Mouse (Mus musculus) embryonic facial prominence, embryonic 12.5 days (tissue): ENCODE measurements around the gene Sergef. TPM values are rescaled to one million over a fixed set of nuclear protein-coding genes. Genes with fewer than 3 reads are reported as not detected.
"Not testable (repeated sequence)": the region's sequence is repeated elsewhere in the genome, so short reads cannot be mapped to it uniquely, and the experiment has no call there.

Experiments
- ATAC-seq: fragments of 200-750 bp; cut with Nextera tagmentation; 2 replicates; pipeline ENCODE4 v1.8.0; 2017; ENCODE audit not compliant: insufficient number of reproducible peaks, insufficient read depth, low FRiP score, low TSS enrichment
- H3K27ac ChIP-seq: fragments of 300-500 bp; sonication (generic); 2 replicates; pipeline ENCODE4 v1.5.1; 2016; ENCODE audit warnings: mild to moderate bottlenecking
- H3K27me3 ChIP-seq: fragments of 300-500 bp; sonication (generic); 2 replicates; pipeline ENCODE4 v1.6.1; 2016; ENCODE audit warnings: mild to moderate bottlenecking, moderate library complexity
- H3K36me3 ChIP-seq: fragments of 300-500 bp; sonication (generic); 2 replicates; pipeline ENCODE4 v1.6.1; 2016; ENCODE audit warnings: mild to moderate bottlenecking
- H3K4me1 ChIP-seq: fragments of 300-500 bp; sonication (generic); 2 replicates; pipeline ENCODE4 v1.6.1; 2016
- H3K4me2 ChIP-seq: fragments of 300-500 bp; sonication (generic); replicated peaks from 2 replicates; pipeline ENCODE4 v1.6.1; 2016; ENCODE audit warnings: mild to moderate bottlenecking, moderate library complexity
- H3K4me3 ChIP-seq: fragments of 300-500 bp; sonication (generic); 2 replicates; pipeline ENCODE4 v1.5.1; 2016; ENCODE audit warnings: mild to moderate bottlenecking
- H3K9ac ChIP-seq: fragments of 300-500 bp; sonication (generic); 2 replicates; pipeline ENCODE4 v1.6.1; 2016; ENCODE audit warnings: mild to moderate bottlenecking, moderate library complexity
- H3K9me3 ChIP-seq: fragments of 300-500 bp; sonication (generic); 2 replicates; pipeline ENCODE4 v1.6.1; 2016; ENCODE audit warnings: mild to moderate bottlenecking, moderate library complexity
- WGBS: fragments of 180-500 bp; shearing (Covaris S2); methylation state at CpG from one replicate; pipeline ENCODE4 v1.1.7; 2016; 5-methylcytosine and 5-hydroxymethylcytosine counted together
- polyA plus RNA-seq: library from polyadenylated mRNA; unstranded; fragments of >200 nt; fragmentation: Nextera tagmentation; extraction: Ambion mirVana; gene quantifications from 2 replicates; pipeline ENCODE4 v1.2.1, GENCODE M21; 2016

Sergef gene
- polyA plus RNA-seq, 1 experiment from 2014 or later: 14.1 TPM

DNA sequence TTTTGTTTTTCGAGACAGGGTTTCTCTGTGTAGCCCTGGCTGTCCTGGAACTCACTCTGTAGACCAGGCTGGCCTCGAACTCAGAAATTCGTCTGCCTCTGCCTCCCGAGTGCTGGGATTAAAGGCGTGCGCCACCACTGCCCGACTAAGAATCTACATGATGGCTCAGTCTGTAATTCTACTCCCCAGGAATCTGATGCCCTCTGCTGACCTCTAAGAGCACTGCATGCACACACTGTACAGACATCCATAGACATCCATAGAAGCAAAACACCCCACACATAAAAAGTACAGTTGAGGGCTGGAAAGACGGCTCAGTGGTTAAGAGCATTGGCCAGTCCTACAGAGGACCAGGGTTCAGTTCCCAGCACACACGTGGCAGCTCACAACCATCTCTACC, 70.1 kb downstream of the Sergef start:
- not testable (repeated sequence) for H3K4me3 ChIP-seq, ATAC-seq, H3K27ac ChIP-seq, H3K4me1 ChIP-seq, H3K9me3 ChIP-seq, H3K27me3 ChIP-seq, H3K9ac ChIP-seq, H3K4me2 ChIP-seq, H3K36me3 ChIP-seq
- WGBS: 71% methylated on average over 9 of the region's 9 CpGs

DNA sequence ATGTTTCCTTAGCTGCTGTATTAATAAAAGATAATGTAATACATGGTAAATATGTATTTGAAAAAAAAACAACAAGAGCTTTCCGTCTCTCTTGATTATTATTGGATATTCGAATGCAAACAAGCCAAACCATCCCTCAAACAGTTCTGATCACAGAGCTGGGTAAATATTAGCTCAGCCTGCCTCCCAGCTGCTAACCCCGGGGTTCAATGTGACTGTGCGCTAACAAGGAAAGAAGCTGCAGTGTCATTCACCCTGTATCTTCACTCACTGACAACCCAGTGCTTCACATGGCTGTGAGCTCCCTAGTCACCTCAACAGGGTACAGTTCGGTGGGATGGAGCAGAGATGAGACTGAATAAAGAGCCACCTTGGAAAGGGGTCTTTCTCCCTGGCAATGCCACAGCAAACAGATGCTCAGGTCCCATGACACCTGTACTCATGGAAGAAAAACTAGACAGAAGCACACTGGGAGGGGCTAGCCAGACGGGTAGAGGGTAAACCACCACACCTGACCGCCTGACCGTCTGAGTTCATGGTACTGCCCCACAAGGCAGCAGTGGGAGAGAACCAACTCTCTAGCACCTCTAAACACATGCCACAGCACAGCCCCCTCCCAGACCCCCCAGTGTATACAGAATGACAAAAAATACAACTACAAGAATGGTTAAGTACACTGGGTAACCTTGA, 73.1 kb downstream of the Sergef start:
- Histone ChIP-seq H3K4me2 (no peak overlapping the region), H3K4me1 (no peaks in the 10 kb centered on the region), H3K4me3 (no peak overlapping the region), H3K27me3 (no peaks in the 10 kb centered on the region), H3K36me3 (no peaks in the 10 kb centered on the region), H3K9ac (no peak overlapping the region), H3K9me3 (no peaks in the 10 kb centered on the region), H3K27ac (no peak overlapping the region)
- WGBS: 92% methylated on average over 8 of the region's 8 CpGs
- ATAC-seq: no peak

DNA sequence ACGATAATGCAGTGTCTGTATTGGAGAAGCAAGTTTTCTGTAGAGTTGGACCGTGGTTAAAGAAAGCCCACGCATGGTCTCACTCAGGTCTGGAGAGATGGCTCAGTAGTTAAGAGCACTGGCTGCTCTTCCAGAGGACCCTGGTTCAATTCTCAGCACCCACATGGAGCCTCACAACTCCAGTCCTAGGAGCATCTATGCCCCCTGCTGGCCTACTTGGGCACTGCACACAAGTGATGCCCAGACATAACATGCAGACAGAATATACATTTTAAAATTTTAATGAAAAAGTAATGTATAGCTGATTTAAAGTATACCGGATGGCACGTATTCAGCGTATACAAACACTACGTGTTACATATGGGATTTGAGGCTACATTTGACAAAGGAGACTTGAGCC, 74.2 kb downstream of the Sergef start:
- Histone ChIP-seq H3K9me3 (no peaks in the 10 kb centered on the region), H3K27ac (no peak overlapping the region), H3K4me3 (no peak overlapping the region), H3K36me3 (no peaks in the 10 kb centered on the region), H3K4me2 (no peak overlapping the region), H3K4me1 (no peaks in the 10 kb centered on the region; the same call in 1 of the 2 replicates), H3K9ac (no peak overlapping the region), H3K27me3 (no peaks in the 10 kb centered on the region)
- 98% methylated on average over 7 of the region's 7 CpGs for WGBS
- ATAC-seq: no peak

DNA sequence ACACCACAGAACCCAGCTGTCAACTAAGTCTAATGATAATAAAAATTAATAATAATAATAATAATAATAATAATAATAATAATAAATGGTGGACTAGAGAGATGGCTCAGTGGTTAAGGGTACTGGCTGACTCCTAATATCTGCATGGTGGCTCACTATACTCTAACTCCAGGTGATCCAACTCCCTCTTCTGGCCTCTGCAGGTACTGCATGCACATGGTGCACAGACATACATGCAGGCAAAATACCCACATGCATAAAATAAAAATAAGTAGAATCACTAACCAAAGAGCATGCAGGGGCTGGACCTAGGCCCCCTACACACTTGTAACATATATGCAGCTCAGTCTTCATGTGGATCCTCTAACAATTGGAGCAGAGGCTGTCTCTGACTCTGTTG, 75.8 kb downstream of the Sergef start:
- H3K4me1 ChIP-seq: no peaks in the 10 kb centered on the region; the same call in 1 of the 2 replicates
- no peaks in the 10 kb centered on the region for H3K27me3 ChIP-seq
- no peaks in the 10 kb centered on the region for H3K36me3 ChIP-seq
- no peak overlapping the region for H3K4me3 ChIP-seq
- H3K9ac ChIP-seq: no peak overlapping the region
- no peak overlapping the region for H3K27ac ChIP-seq
- no peaks in the 10 kb centered on the region for H3K9me3 ChIP-seq
- H3K4me2 ChIP-seq: no peak overlapping the region
- ATAC-seq: no peak

DNA sequence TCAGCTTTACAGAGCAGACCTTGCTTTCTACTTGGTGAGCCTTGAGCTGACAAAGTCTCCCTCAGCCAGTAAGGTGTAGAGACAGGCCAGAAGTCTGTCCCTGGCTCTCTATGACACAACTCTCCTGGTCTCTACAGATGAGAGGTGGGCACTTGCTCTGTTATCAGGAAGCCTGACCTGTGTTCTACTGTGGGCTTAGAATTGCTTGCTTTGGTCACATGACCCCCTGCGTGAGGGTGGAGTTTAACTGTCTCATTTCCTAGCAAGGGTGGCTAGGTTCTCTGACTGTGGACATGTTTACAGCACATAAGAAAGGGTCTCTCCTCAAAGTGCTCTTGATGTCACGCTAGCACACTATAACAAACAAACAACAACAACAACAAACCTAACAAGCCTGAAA, 79.5 kb downstream of the Sergef start:
- ATAC-seq: no peak
- WGBS: 89% methylated on average over 2 of the region's 2 CpGs

DNA sequence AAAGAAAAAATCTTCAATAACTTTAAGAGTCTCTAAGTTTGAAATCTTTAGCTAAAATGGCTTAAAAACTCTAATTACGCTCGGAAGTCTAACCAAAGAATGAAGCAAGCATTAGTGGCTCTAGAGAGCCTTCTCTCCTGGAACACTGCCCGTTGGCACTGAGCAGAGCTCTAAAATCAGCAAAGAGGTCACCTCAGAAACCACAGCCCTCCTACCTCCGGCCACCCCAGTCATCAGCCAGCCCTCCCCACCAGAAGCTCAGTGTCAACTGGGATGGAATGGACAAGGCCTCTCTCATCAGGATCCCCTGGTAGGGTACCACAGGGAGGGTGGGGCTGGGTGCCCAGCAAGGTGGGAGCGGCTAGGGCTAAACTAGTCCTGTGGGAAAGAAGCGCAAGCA, 80.0 kb downstream of the Sergef start:
- Histone ChIP-seq H3K9me3 (no peaks in the 10 kb centered on the region), H3K27me3 (no peaks in the 10 kb centered on the region), H3K9ac (no peak overlapping the region), H3K4me2 (no peak overlapping the region), H3K4me3 (no peak overlapping the region), H3K36me3 (no peaks in the 10 kb centered on the region), H3K4me1 (no peaks in the 10 kb centered on the region; the same call in 1 of the 2 replicates), H3K27ac (no peak overlapping the region)
- ATAC-seq: no peak
- WGBS: 90% methylated on average over 6 of the region's 6 CpGs

More for the DNA sequence above, 79.5 kb downstream of the Sergef start:
- Histone ChIP-seq H3K9me3 (no peaks in the 10 kb centered on the region), H3K36me3 (no peaks in the 10 kb centered on the region), H3K4me2 (no peak overlapping the region), H3K4me1 (no peaks in the 10 kb centered on the region; the same call in 1 of the 2 replicates), H3K27ac (no peak overlapping the region), H3K27me3 (no peaks in the 10 kb centered on the region), H3K4me3 (no peak overlapping the region), H3K9ac (no peak overlapping the region)

DNA sequence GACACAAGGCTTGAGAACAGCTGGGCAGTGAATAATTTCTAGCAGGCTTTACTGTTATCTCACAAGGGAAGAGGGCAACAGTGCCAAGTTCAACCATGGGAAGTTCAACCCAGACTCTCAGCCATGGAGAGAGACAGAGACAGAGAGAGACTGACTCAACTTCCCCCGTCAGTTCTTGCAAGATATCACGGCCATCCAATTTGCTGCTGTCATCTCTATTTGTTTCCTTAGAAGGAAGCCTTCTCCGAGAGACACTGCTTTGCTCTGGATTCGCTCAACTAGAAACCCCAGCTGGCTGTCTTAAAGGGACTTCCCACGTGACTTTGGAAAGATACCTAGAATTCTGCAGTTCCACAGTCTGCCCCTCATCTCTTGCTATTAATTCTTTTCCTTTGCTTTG, 80.6 kb downstream of the Sergef start:
- no peak for ATAC-seq
- 88% methylated on average over 5 of the region's 5 CpGs for WGBS
- Histone ChIP-seq H3K4me3 (no peak overlapping the region), H3K9me3 (no peaks in the 10 kb centered on the region), H3K27ac (no peak overlapping the region), H3K4me2 (no peak overlapping the region), H3K4me1 (no peaks in the 10 kb centered on the region; the same call in 1 of the 2 replicates), H3K27me3 (no peaks in the 10 kb centered on the region), H3K36me3 (no peaks in the 10 kb centered on the region), H3K9ac (no peak overlapping the region)

DNA sequence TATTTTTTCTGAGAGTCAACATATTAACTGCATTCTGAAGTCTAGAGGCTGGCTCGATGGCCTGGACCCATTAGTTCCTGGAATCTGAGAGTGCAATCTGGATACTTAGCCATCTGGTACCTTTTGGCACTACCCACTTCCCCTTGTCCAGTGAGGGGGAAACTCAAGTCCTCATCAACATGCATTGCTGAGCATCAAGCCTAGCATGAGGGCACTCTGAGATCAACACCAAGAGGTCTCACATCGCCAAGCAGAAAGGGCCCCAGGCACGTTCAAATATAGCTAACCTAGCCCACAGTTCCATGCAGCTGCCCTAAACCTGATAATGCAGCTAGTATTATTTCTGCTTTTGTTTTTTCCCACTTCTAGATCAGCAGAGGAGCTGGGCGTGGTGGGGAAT, 81.6 kb downstream of the Sergef start:
- H3K4me3 ChIP-seq: no peak overlapping the region
- H3K9me3 ChIP-seq: no peaks in the 10 kb centered on the region
- no peaks in the 10 kb centered on the region for H3K36me3 ChIP-seq
- no peaks in the 10 kb centered on the region for H3K27me3 ChIP-seq
- no peak for ATAC-seq
- H3K27ac ChIP-seq: no peak overlapping the region
- 98% methylated on average over 4 of the region's 4 CpGs for WGBS
- H3K4me1 ChIP-seq: no peaks in the 10 kb centered on the region; the same call in 1 of the 2 replicates
- H3K4me2 ChIP-seq: no peak overlapping the region
- no peak overlapping the region for H3K9ac ChIP-seq

DNA sequence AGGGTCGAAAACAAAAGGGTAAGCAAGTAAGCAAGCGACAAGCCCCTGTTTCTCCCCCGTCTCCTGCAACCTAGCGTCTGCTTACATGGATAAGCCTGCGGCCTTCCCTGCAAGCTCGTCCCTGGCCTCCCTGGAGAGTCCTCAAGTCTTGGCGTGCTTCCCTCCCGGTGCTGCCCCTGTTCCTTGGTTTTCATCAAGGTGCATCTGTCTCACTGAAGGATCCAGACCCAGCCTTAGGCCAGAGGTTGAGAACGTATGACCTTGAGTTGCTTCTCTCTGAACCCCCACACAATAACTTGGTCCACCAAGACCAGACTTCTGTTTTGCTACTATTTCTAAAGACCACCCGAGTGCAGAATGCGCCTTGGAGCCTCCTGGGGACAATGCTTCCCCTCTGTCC, 82.2 kb downstream of the Sergef start:
- Histone ChIP-seq H3K27ac (no peak overlapping the region), H3K4me1 (peaks cover 2% of the 10 kb centered on the region; the same call in 1 of the 2 replicates), H3K9ac (no peak overlapping the region), H3K27me3 (no peaks in the 10 kb centered on the region), H3K4me3 (no peak overlapping the region), H3K9me3 (no peaks in the 10 kb centered on the region), H3K36me3 (no peaks in the 10 kb centered on the region), H3K4me2 (no peak overlapping the region)
- 84% methylated on average over 11 of the region's 11 CpGs for WGBS
- ATAC-seq: no peak

DNA sequence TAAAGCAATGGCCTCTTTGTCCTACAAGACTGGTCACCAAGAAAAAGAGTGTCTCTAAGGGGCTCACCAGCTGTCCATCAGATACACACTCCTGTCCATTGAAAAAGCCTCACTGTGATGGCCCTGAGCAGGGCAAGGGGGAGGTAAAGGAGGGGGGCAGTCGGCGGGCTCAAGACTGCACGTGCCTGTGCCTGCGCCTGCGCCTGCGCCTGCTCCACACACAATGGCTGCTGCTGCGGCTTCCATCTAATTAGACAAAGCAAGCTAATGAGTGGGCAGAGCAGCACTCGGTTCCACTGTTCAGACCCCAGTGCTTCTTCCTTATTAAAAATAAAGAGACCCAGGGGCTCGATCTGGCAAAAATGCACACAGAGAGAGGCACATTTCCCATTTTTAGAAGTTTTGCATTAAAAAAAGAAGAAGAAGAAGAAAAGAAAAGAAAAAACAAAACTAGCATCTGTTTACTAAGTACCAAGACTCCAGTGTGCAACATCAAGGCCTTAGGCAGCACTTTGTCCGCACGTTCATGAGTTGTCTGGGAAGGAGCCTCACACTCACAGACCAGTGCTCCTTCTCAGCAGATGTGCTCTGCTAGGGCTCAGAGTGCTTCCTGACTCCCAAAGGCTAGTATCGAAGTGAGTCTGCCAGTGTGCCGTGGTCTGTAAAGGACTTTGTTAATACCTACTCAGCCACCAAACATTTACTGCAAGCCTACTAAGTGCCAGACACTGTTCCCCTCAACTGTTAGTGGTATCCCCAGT, 83.1 kb downstream of the Sergef start:
- H3K36me3 ChIP-seq: no peaks in the 10 kb centered on the region
- H3K27ac ChIP-seq: no peak overlapping the region
- H3K9me3 ChIP-seq: no peaks in the 10 kb centered on the region
- peaks cover 4% of the 10 kb centered on the region; the same call in 1 of the 2 replicates for H3K4me1 ChIP-seq
- 0 out of 2 replicates have a peak, but pooled peaks have one; percentile 71 for ATAC-seq
- WGBS: 59% methylated on average over 13 of the region's 13 CpGs
- H3K9ac ChIP-seq: no peak overlapping the region
- no peak overlapping the region for H3K4me3 ChIP-seq
- no peaks in the 10 kb centered on the region for H3K27me3 ChIP-seq
- H3K4me2 ChIP-seq: no peak overlapping the region

DNA sequence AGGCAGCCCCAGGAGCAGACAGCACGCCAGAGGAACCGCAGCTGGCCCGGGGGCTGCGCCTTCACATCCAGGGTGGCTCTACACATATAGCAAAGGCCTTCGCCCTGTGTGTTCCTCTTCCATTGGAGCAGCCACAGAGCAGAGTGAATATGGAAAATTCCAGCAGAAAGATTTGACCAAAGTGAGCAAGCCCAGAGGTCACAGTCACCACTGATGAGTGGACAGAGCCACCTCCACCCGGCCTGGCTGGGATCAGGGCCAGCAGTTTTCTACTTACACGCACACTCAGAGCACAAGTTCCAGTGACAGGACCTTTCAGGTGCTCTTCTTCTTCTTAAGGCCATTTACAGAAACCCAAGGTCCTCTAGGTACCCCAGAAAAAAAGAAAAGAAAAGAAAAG, 83.9 kb downstream of the Sergef start:
- Histone ChIP-seq H3K4me2 (no peak overlapping the region), H3K9ac (no peak overlapping the region), H3K36me3 (no peaks in the 10 kb centered on the region), H3K27me3 (no peaks in the 10 kb centered on the region), H3K4me3 (no peak overlapping the region), H3K4me1 (peaks cover 4% of the 10 kb centered on the region; the same call in 1 of the 2 replicates), H3K9me3 (no peaks in the 10 kb centered on the region), H3K27ac (no peak overlapping the region)
- WGBS: 91% methylated on average over 7 of the region's 7 CpGs
- no peak for ATAC-seq

DNA sequence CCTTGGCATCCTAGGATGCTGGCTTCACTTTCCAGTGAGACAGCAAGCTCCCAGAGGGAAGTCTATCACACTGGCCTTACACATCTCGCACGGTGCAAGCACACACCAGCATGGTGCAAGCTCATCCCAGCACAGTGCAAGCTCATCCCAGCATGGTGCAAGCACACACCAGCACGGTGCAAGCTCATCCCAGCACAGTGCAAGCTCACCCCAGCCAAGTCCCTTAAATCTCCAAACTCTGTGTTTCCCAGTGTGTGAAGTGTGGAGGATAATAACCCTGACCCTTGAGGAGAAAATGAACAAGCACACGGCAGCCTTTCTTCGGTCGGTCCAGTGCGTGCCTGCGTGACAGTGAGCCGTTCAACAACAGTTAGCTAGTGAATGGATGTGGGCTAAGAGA, 84.8 kb downstream of the Sergef start:
- Histone ChIP-seq H3K27ac (no peak overlapping the region), H3K4me2 (no peak overlapping the region), H3K9ac (no peak overlapping the region), H3K4me1 (peaks cover 4% of the 10 kb centered on the region; the same call in 1 of the 2 replicates), H3K27me3 (no peaks in the 10 kb centered on the region), H3K4me3 (no peak overlapping the region), H3K9me3 (no peaks in the 10 kb centered on the region), H3K36me3 (no peaks in the 10 kb centered on the region)
- no peak for ATAC-seq
- WGBS: 86% methylated on average over 9 of the region's 9 CpGs
